Mouse (Mus musculus): ENCODE measurements around the gene Exoc3.

Exoc3 gene

DNA sequence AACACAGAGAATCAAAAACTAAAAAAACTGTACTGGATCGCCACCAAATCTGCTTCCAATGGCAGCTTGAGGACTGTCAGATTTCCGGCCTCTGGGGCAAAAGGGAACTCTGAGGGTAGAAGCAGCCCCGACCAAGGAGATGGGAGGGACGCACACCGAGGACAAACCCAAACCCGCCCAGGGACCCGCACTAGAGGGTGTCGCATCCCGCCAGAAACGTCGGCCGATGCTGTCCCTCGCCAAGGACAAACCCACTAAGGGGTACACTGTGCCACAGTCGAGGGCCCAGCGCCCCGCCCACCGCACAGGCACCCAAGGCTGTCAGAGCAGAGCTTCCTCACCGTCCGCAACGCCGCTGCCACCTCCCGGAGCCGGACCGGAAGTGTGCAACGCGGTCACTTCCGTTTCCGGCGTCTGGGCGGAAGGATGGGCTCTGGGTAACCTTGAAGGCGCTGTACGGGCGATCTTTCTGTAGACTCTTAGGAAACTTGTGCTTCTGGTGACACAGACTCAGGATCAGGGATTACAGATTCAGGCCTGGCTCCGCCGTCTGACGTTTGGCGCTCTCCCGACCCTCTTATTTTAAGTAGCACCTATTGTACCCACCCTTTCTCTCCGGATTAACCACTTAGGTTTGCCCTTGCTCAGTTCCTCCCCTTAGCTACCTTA is at the start of gene Exoc3:
Gene Exoc3 (minus strand): TSS at position 416 of the 669 bp plus-strand sequence.
- DNase-seq (ENCODE audit: low read depth), result peak; percentile 86

DNA sequence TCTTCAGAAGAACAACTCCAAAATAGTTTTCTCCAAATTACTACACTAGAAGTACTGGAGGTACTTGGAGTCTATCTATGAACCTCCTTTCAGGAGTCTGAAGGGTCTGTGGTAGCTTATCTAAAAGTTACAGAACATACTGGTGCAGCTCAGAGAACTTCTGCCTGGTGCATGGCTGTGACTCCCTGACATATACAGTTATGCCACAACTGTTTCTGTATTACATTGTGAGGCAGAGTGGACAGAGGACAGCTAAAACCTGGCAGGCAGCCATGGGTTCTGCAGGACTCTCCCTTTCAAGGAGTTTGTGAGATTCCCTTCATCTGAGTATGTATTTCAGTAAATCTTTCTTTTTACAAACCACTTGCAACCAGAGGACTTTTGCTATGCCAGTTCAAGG is 38.0 kb upstream of the Exoc3 start:
- DNase-seq (ENCODE audit: low read depth), result no peak

DNA sequence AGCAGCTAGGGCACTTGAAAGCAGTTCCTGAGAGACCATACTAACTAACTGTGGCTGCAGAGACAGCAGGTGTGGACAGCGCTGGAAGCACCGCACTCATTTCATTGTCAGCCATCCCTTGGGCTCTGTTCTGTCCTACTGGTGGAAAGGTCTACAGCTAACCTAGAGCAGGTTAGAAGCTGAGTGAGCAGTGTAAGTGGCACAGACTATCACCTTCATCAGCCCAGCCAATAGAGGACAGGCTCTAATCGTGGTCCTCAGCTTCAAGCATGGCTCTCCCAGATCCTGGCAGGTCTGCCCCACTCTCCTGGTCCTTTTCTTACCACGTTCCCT is 37.3 kb upstream of the Exoc3 start:
- DNase-seq (ENCODE audit: low read depth), result no peak

DNA sequence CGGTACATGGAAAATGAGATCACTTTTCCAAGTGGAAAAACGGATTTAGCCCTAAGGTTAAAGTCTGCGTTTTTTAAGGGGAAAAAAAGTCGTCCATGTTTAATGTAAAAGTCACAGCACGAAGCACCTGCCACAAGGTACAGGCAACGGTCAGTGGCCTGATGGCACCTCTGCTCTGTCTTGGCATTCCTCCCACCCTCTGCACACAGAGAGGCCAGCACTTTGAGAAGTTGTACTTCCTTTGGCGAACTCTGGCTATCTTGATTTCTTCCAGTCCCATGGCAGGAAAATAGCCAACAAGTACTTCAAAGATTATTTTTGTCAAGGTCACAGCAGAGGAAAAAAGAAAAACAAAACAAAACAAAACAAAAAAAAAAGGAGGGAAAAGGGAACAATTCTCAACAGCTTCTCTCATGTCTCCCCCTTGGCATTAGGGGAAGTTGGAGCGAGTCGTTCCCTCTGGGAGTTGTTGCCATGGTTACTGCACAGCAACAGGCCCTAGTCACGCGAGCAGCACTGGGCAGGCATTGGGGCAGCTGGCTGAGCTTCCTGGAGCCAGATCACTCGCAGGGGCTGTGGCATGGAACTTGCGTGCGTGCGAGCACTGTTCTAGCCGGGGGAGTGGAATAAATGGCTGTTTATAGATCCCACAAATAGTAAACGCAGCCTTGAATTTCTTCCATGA is 36.8 kb upstream of the Exoc3 start:
- DNase-seq (ENCODE audit: low read depth), result no peak

DNA sequence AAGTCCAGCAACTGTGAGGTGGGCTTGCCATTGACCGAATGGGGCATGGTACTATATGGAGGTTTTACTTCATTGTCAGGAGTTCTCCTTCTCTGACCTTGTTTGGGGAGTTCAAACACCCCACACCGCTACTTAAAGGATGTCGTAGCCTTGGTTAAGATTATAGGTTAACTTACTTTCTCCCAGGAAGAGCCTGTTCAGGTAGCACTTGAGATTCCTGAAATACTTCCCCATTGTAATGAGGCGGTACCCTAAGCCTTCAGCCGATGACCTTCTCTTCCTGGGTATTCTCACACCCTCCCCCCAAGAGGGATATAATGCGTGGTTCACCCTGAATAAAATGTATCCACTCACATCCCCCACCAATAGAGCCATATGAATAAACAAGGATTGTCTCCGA is 29.0 kb upstream of the Exoc3 start:
- no peak for DNase-seq (ENCODE audit: low read depth)

DNA sequence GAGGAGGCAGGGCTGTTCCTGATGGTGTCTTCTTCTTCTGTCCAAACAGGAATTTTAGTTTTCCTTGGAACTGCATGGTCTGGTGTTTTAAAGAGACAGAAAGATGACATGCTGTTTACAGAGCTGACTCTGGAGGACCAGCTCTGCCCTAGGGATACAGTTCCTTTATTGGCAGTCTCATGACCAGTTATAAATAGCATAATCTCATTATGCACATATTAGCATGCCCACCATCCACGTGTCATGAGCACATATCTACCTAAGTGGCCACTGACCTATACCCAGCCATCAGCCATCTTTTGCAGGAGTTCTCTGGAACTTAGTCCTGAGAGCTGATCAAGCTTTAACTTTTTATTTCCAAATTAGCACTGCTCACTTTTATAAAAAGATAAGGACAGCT is 12.1 kb upstream of the Exoc3 start:
- DNase-seq (ENCODE audit: low read depth), result no peak

DNA sequence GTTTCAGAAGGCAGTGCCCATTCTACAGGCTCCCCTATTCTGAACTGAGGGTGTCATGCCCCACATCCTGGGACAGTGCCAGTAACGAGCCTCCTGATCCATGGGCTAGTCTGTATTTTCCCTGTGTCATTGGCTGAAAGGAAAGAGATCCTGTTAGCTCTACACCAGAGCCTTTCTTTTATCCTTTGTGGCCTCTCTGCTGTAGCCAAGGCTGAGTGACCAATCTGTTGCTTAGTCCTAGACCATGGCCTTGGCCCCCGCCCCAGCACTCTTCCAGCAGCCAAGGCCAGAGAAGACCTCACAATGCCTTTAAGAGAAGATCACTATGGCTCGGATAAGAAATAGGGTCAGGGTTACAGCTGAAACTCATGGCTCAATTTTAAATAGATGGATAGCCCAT is 9.9 kb upstream of the Exoc3 start:
- no peak for DNase-seq (ENCODE audit: low read depth)

DNA sequence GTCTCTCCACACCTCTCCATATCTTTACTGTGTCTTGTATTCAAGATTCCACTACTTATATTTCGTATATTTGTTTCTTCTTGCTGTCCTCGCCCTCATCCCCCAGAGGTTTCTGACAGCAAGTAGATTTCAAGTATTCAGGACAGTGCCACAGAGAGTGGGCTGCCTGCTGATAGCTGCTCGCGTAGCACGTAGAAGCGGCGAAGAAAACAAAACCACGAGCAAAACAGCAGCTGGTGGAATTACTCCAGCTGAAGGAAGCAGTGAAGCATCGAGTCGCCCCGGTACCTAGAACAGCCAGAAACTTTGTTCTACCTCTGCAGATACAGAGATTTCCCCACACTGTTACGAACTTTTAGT is 434 bp upstream of the Exoc3 start:
- DNase-seq (ENCODE audit: low read depth), result peak; percentile 14

DNA sequence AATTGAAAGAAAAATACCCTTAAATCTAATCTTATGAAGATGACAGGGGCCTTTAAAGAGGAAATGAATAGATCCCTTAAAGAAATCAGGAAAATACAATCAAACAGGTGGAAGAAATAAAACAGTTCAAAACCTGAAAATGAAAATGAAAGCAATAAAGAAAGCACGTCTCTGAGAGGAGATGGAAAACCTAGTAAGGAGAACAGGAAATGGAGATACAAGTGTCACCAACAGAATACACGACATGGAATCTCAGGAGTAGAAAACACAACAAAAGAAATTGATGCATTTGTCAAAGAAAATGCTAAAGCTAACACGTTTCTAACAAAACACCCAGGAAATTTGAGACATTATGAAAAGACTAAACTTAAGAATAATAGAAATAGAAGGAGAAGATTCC is 12.1 kb downstream of the Exoc3 start:
- no peak for DNase-seq (ENCODE audit: low read depth)

DNA sequence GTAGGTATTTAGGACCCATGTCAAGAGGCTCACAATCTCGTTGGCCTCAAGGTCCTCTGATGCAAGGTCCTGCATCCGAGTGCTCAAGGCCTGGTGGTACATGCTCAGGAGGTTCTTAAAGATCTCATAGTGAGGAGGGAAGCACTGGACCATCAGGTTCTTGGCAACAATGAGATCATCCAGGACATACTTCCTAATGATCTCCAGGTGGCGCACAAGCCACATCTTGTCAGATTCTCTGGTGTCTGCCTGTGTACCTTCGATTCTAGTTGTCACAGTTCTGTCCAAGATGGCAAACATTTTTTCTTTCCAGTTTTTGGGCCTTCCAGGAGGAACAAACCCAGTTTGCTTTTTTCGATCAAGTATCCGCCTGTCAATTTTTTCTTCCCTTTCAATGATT is 15.9 kb downstream of the Exoc3 start:
- peak; percentile 23 for DNase-seq (ENCODE audit: low read depth)

DNA sequence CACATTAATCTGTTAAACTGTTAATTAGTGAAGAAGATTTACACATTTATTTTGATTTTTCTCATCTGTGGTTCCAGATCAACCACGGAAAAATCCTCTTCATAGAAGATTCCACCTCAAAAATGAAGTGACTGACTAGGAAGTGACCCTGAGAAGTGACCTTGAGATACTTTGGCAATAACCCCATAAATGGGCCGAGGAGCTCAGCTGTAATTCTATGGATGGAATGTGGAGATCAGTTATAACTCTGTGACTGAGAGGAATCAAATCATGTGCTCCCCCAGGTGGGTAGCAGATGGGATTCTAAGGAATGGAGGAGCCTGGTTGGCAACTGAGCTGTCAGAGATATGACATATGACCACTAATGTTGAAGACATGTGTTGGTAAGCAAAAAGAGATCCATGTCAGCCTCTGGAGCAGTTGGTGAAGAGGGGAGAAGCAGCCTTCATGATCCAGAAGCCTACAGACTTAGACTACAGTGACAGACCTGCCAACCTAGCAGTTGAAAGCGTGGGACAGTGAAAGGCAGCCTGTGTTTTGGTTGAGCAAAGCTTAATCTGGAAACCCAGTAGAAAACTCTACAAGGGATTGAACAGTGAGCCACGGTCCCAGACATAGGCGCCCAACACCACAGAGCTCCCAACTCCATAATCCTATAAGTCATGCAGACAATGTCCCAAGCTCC is 25.4 kb downstream of the Exoc3 start:
- DNase-seq (ENCODE audit: low read depth), result no peak

DNA sequence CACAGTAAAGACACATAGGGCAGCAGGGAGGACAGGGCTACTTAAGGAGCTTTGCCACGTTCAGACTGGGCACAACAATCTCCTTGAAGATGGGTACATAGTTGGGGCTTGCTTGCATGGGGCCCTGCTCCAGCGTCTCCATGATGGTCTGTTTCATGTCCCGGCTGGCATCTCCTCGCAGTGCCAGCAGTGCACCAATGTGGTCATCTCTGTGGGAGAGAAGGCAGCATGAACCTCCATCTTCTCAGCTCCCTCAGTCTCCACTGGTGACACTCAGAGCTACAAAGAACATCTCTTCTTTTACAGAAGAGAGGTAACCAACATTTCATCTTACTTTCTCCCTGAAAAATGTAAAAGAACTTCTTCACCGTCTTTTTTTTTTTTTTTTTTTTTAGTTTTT is 36.5 kb downstream of the Exoc3 start:
- DNase-seq (ENCODE audit: low read depth), result no peak

DNA sequence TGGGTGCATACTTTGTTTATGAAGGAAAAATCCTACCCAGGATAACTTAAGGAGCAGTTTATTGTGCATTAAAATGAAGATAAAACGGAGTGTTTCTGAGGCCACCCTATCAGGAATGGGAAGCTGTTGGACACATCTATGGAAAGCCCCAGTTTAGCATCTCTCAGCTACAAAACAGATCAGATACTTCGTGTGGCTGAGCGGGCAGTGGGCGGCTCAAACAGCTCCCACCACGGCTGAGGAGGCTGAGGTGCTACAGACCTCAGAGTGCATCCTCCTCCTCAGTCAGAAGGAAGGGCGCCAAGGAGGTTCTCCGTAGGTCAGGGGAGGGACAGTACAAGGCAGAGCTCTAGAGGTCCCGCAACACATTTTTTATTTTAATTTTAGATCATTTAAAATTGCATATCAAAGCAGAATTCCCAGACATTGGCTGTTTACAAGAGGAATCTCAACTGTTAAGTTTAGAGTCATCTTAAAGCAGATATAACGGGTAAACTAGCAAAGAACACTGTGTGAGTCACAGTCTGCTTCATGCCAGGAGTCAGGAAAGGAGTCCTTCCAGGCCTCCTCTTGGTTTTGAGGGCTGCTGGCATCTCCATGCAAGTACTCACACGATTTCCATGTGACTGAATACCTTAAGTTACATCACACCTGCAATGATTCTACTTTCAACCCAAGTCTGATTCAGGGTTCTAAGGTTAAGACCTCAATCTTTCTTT is 38.9 kb downstream of the Exoc3 start:
- no peak for DNase-seq (ENCODE audit: low read depth)

DNA sequence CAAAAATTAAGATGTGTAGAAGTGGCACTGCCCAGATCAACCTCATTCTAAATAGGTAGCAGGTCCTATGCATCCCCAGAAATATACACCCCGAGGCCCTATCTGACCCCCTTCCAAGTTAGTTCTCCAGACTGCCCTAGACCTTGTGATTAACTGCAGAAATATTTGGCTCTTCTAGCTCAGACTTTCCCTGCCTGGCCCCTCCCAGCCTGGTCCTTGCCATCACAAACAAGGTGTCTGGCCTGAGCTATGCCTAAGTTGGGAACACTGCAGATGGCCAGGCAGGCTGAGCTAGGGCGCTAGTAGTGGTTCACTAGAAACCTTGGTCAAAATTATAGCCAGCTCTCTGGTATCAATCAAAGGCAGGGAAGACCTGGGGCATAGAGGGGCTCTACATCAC is 41.0 kb downstream of the Exoc3 start:
- no peak for DNase-seq (ENCODE audit: low read depth)

DNA sequence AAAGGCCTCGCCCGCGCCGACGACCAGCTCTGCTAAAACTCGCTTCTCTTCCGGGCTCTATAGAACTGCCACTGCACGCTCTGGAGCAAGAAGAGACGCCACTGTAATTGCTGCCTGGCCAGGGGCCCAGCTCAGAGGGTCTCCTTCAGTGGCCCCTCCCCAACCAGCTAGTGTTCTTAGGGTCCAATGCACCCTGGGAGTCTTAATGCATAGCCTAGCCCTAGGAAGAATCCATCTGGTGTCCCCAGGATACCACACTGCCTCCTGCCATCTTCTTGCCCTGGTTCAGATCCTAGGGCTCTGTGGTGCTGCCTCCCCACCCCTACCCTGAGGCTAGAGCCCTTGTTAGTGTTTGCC is 41.5 kb downstream of the Exoc3 start:
- DNase-seq (ENCODE audit: low read depth), result no peak

DNA sequence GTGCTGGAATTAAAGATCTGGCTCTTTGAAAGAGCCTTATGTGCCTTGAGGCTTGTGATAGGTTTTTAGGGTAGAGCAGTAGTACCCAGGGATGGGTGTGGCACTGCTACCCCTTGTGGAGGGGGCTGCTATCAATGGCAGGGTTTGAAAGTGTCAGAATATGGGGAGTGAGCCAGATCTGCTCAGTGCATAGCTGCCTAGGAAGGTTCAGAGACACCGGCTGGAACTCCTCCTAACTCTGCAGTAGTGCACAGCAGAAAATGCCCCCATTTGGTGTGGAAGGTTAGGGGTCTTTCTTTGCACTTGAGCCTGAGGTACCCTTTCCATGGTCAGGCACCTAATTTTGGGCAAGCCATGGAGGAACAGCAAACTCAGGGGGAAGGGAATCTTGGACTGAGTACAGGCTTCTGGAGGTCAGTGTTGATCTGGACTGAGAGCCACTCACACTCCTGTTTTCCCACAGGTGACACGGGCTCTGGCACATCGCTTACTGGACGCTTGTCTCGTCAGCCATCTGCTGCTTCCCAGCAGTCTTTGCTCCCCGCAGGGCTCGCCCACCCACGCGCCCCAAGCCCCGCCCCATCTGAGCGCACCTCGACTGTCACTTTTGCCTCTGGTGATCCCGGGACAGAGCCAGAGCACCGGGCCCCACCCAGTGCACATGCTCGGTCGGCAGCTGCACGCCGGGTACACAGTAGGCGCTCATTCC is 42.0 kb downstream of the Exoc3 start:
- DNase-seq (ENCODE audit: low read depth), result peak; percentile 33

DNA sequence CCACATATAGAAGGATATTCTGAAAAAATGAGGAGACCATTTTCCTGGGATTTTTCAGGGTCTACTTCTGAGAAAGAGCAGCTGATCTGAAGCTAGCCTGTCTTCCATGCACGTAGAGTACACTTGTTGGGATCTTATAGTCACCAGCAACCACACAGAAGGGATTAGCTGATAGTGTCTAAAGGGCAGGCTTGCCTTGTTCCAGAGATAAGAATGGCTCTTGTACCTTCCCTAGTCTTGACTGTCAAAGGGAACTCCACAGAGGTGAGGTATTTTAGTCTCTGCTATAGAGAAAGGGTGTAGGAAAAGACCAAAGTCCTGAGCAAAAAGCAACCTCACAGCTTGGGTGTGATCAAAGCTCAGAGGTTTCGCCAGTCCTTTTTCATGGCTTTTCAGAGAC is 61.2 kb downstream of the Exoc3 start:
- DNase-seq (ENCODE audit: low read depth), result no peak

DNA sequence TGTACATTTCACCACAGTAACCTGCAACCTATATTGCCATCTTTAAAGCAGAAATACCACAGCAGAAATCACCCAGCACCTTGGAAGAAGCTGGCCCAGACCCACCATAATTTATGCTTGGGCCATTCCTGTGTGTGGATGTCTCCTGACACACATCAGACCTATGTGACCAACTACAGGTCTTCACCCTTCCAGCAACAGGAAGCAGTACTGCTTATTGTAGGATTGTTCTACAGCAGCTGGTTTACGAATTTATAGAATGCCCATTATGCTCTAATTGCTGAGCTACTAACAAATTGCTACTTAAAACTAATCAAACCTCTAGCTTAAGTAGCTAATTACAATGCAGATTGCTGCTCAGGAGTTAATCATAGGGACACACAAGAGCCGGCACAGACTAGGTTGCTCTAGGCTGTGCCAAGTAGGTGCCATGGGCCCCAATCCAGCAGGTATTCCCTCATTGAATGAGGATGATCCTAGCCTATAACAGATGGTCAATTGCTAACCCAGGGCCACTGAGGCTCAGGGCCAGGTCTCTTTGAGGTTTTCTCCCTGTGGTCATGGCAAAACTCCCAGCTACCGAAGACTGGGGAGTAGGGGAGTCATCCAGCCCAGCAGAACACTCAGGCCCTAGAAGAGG is 62.4 kb downstream of the Exoc3 start:
- no peak for DNase-seq (ENCODE audit: low read depth)

DNA sequence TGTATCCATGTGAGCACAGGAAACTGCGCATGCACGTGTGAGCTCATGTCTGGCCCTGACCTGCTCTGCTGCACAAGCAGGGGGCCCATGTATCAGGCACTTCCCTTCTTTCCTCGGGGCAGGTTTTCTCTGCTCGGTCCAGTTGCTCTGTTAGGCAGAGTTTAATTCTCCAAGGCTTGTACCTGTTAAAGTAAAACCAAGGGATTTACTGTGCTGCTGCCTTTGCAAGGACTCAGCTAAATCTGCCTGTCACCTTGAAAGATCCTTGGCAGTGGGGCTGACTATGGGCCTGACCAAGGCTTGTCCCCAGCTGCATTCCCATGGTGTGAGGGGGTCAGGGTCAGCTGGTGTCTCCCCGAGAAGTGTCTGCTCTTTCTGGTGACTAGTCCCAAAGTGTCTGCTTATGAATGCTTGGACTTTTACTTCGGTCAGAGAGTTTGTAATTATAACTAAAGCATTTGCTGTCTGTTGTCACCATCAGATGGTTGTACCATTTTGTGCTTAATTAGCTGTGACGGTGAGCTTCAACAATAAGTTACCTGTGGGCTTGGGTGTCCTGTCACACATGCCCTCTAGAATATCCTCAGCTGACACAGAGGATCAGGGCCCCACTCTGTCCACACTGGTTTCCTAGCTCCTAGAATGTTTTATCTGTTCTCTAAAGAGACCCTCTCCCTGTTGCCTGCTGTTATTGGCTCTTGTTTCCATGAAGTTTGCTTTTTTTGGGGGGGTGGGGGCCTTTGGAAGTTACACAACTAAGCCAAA is 64.2 kb downstream of the Exoc3 start:
- DNase-seq (ENCODE audit: low read depth), result no peak

DNA sequence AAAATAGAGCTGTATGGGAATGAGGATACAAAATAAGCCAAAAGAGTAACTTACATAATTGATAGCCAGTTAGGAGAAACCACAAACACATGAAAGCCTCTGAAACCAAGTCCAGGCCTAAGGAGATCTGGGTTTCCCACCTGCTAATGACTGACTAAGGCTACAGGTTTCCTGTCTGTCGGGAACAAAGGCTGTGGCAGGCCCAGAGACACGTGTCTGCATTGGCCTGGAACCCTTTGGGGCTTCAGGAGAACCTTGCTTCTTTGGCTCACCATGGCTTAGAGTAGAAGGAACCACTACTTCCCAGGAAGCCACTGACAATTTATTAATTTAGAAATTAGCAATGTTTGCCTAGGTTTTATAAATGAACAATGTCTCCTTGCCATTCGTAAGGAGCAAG is 65.2 kb downstream of the Exoc3 start:
- no peak for DNase-seq (ENCODE audit: low read depth)

DNA sequence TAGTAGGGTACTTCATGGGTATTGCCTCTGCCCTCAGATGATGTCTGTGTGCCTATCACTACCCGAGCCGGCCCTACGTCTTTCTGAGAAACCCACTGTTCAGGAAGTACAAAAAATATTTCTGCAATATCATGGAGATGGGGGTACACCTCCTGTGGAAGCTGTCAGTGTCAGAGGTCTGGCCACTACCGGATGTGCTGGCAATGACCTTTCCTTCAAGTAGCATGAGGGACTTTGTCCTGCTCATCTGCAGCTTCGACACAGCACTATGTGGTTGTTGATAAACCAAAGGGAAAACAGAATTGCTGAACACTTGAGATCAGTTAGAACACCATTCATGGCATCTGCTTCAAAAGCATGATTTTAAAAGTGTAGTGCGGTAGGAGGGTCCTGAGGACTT is 67.7 kb downstream of the Exoc3 start:
- no peak for DNase-seq (ENCODE audit: low read depth)

Data from c-Kit-positive CD71-negative TER-119-negative erythroid progenitor cells, embryonic 14.5 days (primary cell).